13 mouse cellular contexts compared by ENCODE assay signal in the genomic region with DNA sequence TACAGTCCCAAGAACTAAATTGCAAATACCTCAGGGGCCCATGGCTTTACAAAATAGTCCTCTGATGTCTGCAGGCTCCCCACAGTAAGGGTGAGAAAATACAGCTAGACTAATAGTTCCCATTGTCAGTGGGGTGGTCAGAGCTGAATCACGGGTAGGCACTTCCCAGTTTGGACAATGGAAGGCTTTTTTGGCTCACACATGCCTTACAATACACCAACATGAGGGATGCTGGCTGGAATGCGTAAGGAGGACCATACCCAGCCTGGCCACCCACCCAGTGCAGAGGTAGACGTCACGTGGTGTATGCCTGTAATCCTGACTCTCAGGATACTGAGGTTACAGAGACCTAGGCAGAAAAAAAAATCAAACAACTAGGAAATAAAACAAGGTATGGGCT. TPM values are rescaled to one million over a fixed set of nuclear protein-coding genes. Genes with fewer than 3 reads are reported as not detected.
DNase-seq lines count a peak whose midpoint lies in the region; ATAC-seq lines count a peak whose summit lies in the region.
"Had no signal": no experiment of that assay in that cellular context is flagged by ENCODE, and none has a peak within 500 bp of the region (broad histone marks: within the 10 kb centered on the region; RNA-seq: fewer than 3 reads in every experiment).

No protein-coding gene starts in this region.

- peak overlapping the region; percentile 33 for H3K4me3 ChIP-seq in megakaryocyte, embryonic 14.5 days (replicated peaks)
- H3K4me3 ChIP-seq in forebrain, embryonic 10.5 days, result no peak overlapping the region
- no peak overlapping the region for H3K4me3 ChIP-seq in hindbrain, embryonic 15.5 days
- no peak overlapping the region for H3K4me3 ChIP-seq in neural tube, embryonic 15.5 days (replicated peaks)
- H3K4me3 ChIP-seq: limb, embryonic 10.5 days had no signal

- H3K27ac ChIP-seq in forebrain, embryonic 10.5 days, result peak overlapping the region; percentile 70
- H3K27ac ChIP-seq in hindbrain, embryonic 15.5 days (replicated peaks), result peak overlapping the region; percentile 60; the same call in 1 of the 2 replicates
- H3K27ac ChIP-seq in neural tube, embryonic 15.5 days (replicated peaks), result peak overlapping the region; percentile 54; the same call in 1 of the 2 replicates
- H3K27ac ChIP-seq: limb, embryonic 10.5 days had no signal

- no peak overlapping the region for H3K9ac ChIP-seq in hindbrain, embryonic 15.5 days
- H3K9ac ChIP-seq in neural tube, embryonic 15.5 days (replicated peaks), result no peak overlapping the region

- H3K36me3 ChIP-seq in megakaryocyte, embryonic 14.5 days (replicated peaks; ENCODE audit: low read length), result no peaks in the 10 kb centered on the region
- H3K36me3 ChIP-seq in forebrain, embryonic 10.5 days (replicated peaks), result peaks cover 27% of the 10 kb centered on the region
- H3K36me3 ChIP-seq in hindbrain, embryonic 15.5 days, result no peaks in the 10 kb centered on the region
- H3K36me3 ChIP-seq in neural tube, embryonic 15.5 days, result no peaks in the 10 kb centered on the region
- H3K36me3 ChIP-seq: limb, embryonic 10.5 days had no signal

- peaks cover 42% of the 10 kb centered on the region for H3K27me3 ChIP-seq in megakaryocyte, embryonic 14.5 days (replicated peaks)
- H3K27me3 ChIP-seq in forebrain, embryonic 10.5 days (ENCODE audit: poor library complexity, severe bottlenecking), result no peaks in the 10 kb centered on the region
- no peaks in the 10 kb centered on the region for H3K27me3 ChIP-seq in hindbrain, embryonic 15.5 days
- H3K27me3 ChIP-seq in neural tube, embryonic 15.5 days (replicated peaks), result no peaks in the 10 kb centered on the region

- WGBS in forebrain, embryonic 10.5 days, result 26% methylated on average over 4 of the region's 4 CpGs
- 17% methylated on average over 4 of the region's 4 CpGs for WGBS in hindbrain, embryonic 15.5 days
- WGBS in neural tube, embryonic 15.5 days, result 12% methylated on average over 4 of the region's 4 CpGs

- no peak overlapping the region for H3K4me2 ChIP-seq in hindbrain, embryonic 15.5 days
- H3K4me2 ChIP-seq in neural tube, embryonic 15.5 days, result no peak overlapping the region

- intact Hi-C loops in heart, postnatal 10 days (cut with DNase I), result no loop called here

- H3K9me3 ChIP-seq in megakaryocyte, embryonic 14.5 days, result peaks cover 2% of the 10 kb centered on the region; the same call in 1 of the 2 replicates
- H3K9me3 ChIP-seq in forebrain, embryonic 10.5 days, result no peaks in the 10 kb centered on the region
- H3K9me3 ChIP-seq in hindbrain, embryonic 15.5 days, result no peaks in the 10 kb centered on the region
- H3K9me3 ChIP-seq in neural tube, embryonic 15.5 days (replicated peaks), result no peaks in the 10 kb centered on the region
- H3K9me3 ChIP-seq: limb, embryonic 10.5 days had no signal

- no peak for ATAC-seq in megakaryocyte, adult 5-6 weeks (ENCODE audit: poor library complexity, severe bottlenecking)
- ATAC-seq in hindbrain, embryonic 15.5 days (ENCODE audit: low FRiP score, low read depth), result no peak
- ATAC-seq in neural tube, embryonic 15.5 days (ENCODE audit: low FRiP score), result no peak

- peaks cover 18% of the 10 kb centered on the region for H3K4me1 ChIP-seq in megakaryocyte, embryonic 14.5 days
- H3K4me1 ChIP-seq in forebrain, embryonic 10.5 days, result peaks cover 52% of the 10 kb centered on the region
- peaks cover 42% of the 10 kb centered on the region for H3K4me1 ChIP-seq in hindbrain, embryonic 15.5 days (replicated peaks)
- H3K4me1 ChIP-seq in neural tube, embryonic 15.5 days, result peaks cover 45% of the 10 kb centered on the region

- peak; percentile 24 for DNase-seq in forebrain, embryonic 10.5 days (ENCODE audit: extremely low spot score, low spot score)
- no peak for DNase-seq in T-cell, adult 2 months (ENCODE audit: low spot score)
- no peak for DNase-seq in heart, postnatal 10 days
- no peak for DNase-seq in heart, adult 8-10 months (ENCODE audit: low spot score)
- DNase-seq: cerebellum, postnatal 14 days; heart, postnatal 14 days; kidney, adult 18-20 months had no signal

RNA-seq across cellular contexts. Expression of a gene that starts 39.2 kb away (rescaled TPM):
- 0.43 TPM in 1 of 2 replicates, not detected in the other for polyA plus RNA-seq in megakaryocyte, embryonic 14.5 days (2012; ENCODE audit: insufficient read depth, low replicate concordance)
- 0.05 and 0.29 TPM in 2 replicates for total RNA-seq in megakaryocyte, adult 5-6 weeks (2015)
- 0.11 and 0.37 TPM in 2 replicates for total RNA-seq in megakaryocyte, adult 5-6 weeks (2017)
- 2.1 and 2.4 TPM in 2 replicates for polyA plus RNA-seq in forebrain, embryonic 10.5 days (2016; fragmentation: Nextera tagmentation; extraction: Ambion mirVana)
- polyA plus RNA-seq in hindbrain, embryonic 15.5 days (2015; fragmentation: Nextera tagmentation; extraction: Ambion mirVana), result 4.5 and 5.2 TPM in 2 replicates
- 4.1 and 4.8 TPM in 2 replicates for polyA plus RNA-seq in neural tube, embryonic 15.5 days (2015; fragmentation: Nextera tagmentation; extraction: Ambion mirVana)
- 10 to 100 TPM; 25.3 to 33.0 TPM for total RNA-seq in heart, postnatal 10 days (2021)
- 10 to 100 TPM; 23.9 to 43.8 (median 34.0) TPM for total RNA-seq in heart, adult 8-10 months (2022)
- polyA plus RNA-seq: CD4-positive, CD25-positive, alpha-beta regulatory T cell, adult 4 months had no signal
